Mouse (Mus musculus) heart, embryonic 12.5 days (tissue): ENCODE data around the gene Rtn3. TPM values are rescaled to one million over a fixed set of nuclear protein-coding genes. Genes with fewer than 3 reads are reported as not detected.
A peak's percentile ranks its signal among the peaks of the same experiment; 100 is the strongest.

Experiments used
- ATAC-seq: fragments of 200-750 bp; cut with Nextera tagmentation; 2 replicates; pipeline ENCODE4 v1.8.0; 2017; ENCODE audit warnings: moderate TSS enrichment, moderate library complexity; ENCODE audit not compliant: insufficient number of reproducible peaks, low FRiP score
- H3K27ac ChIP-seq: fragments of 300-500 bp; sonication (generic); 2 replicates; pipeline ENCODE4 v1.5.1; 2016; ENCODE audit warnings: mild to moderate bottlenecking, moderate library complexity; ENCODE audit not compliant: poor library complexity, severe bottlenecking
- H3K27me3 ChIP-seq: fragments of 300-500 bp; sonication (generic); replicated peaks from 2 replicates; pipeline ENCODE4 v1.6.1; 2016; ENCODE audit warnings: mild to moderate bottlenecking, moderate library complexity
- H3K36me3 ChIP-seq: fragments of 300-500 bp; sonication (generic); 2 replicates; pipeline ENCODE4 v1.6.1; 2016; ENCODE audit warnings: mild to moderate bottlenecking, moderate library complexity
- H3K4me1 ChIP-seq: fragments of 300-500 bp; sonication (generic); replicated peaks from 2 replicates; pipeline ENCODE4 v1.6.1; 2016; ENCODE audit warnings: mild to moderate bottlenecking
- H3K4me2 ChIP-seq: fragments of 300-500 bp; sonication (generic); 2 replicates; pipeline ENCODE4 v1.6.1; 2016; ENCODE audit warnings: mild to moderate bottlenecking, moderate library complexity
- H3K4me3 ChIP-seq: fragments of 300-500 bp; sonication (generic); 2 replicates; pipeline ENCODE4 v1.5.1; 2016; ENCODE audit warnings: mild to moderate bottlenecking
- H3K9ac ChIP-seq: fragments of 300-500 bp; sonication (generic); 2 replicates; pipeline ENCODE4 v1.6.1; 2016; ENCODE audit warnings: mild to moderate bottlenecking, moderate library complexity
- H3K9me3 ChIP-seq: fragments of 300-500 bp; sonication (generic); replicated peaks from 2 replicates; pipeline ENCODE4 v1.6.1; 2016; ENCODE audit warnings: mild to moderate bottlenecking, moderate library complexity
- WGBS: fragments of 180-500 bp; shearing (Covaris S2); methylation state at CpG from one replicate; pipeline ENCODE4 v1.1.7; 2016; 5-methylcytosine and 5-hydroxymethylcytosine counted together
- polyA plus RNA-seq: library from polyadenylated mRNA; unstranded; fragments of >200 nt; fragmentation: Nextera tagmentation; extraction: Ambion mirVana; gene quantifications from 2 replicates; pipeline ENCODE4 v1.2.1, GENCODE M21; 2016

Gene Rtn3
- polyA plus RNA-seq, 1 experiment from 2014 or later, result 158 TPM

GRCm38 (mm10) chr19:7421602-7422591 is 61.2 kb downstream of the Rtn3 start:
- 14% methylated on average over 48 of the region's 48 CpGs for WGBS
- peaks cover 61% of the 10 kb centered on the region for H3K4me1 ChIP-seq
- ATAC-seq, result peak; percentile 26
- H3K4me3 ChIP-seq, result peak overlapping the region; percentile 23
- H3K36me3 ChIP-seq, result peaks cover 57% of the 10 kb centered on the region
- H3K27me3 ChIP-seq, result no peaks in the 10 kb centered on the region
- peak overlapping the region; percentile 59 for H3K4me2 ChIP-seq
- H3K27ac ChIP-seq, result peak overlapping the region; percentile 56; the same call in 1 of the 2 replicates
- peak overlapping the region; percentile 57 for H3K9ac ChIP-seq
- no peaks in the 10 kb centered on the region for H3K9me3 ChIP-seq

GRCm38 (mm10) chr19:7420841-7421601 is 62.1 kb downstream of the Rtn3 start:
- WGBS, result 60% methylated on average over 27 of the region's 27 CpGs
- H3K36me3 ChIP-seq, result peaks cover 49% of the 10 kb centered on the region

DNA sequence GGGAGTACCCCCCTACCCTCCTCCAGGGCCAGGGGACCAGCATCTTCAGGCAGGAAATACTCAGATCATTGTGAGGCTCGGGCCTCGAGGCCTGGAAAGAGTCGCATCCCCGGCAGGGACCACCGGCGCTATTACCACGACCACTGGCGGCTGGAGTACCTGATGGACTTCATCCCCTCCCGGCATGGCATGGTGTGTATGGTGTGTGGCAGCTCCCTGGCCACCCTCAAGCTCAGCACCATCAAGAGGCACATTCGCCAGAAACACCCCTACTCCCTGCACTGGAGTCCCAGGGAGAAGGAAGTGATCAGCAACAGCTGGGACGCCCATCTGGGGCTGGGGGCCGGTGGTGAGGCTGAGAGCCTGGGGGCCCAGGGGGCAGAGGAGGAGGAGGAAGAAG is 63.0 kb downstream of the Rtn3 start:
- 66% methylated on average over 12 of the region's 12 CpGs for WGBS
- Histone ChIP-seq H3K9ac (peak overlapping the region; percentile 99; the same call in 1 of the 2 replicates), H3K27me3 (no peaks in the 10 kb centered on the region), H3K36me3 (peaks cover 44% of the 10 kb centered on the region), H3K4me1 (peaks cover 71% of the 10 kb centered on the region), H3K4me2 (peak overlapping the region; percentile 85; the same call in 1 of the 2 replicates), H3K4me3 (no peak overlapping the region), H3K9me3 (no peaks in the 10 kb centered on the region), H3K27ac (no peak overlapping the region)
- ATAC-seq, result no peak

More at GRCm38 (mm10) chr19:7420841-7421601, 62.1 kb downstream of the Rtn3 start:
- Histone ChIP-seq H3K9me3 (no peaks in the 10 kb centered on the region), H3K9ac (0 out of 2 replicates have a peak overlapping the region, but pooled peaks have one; percentile 57), H3K27me3 (no peaks in the 10 kb centered on the region), H3K4me1 (peaks cover 67% of the 10 kb centered on the region), H3K27ac (no peak overlapping the region), H3K4me3 (no peak overlapping the region), H3K4me2 (peak overlapping the region; percentile 59; the same call in 1 of the 2 replicates)
- no peak for ATAC-seq

DNA sequence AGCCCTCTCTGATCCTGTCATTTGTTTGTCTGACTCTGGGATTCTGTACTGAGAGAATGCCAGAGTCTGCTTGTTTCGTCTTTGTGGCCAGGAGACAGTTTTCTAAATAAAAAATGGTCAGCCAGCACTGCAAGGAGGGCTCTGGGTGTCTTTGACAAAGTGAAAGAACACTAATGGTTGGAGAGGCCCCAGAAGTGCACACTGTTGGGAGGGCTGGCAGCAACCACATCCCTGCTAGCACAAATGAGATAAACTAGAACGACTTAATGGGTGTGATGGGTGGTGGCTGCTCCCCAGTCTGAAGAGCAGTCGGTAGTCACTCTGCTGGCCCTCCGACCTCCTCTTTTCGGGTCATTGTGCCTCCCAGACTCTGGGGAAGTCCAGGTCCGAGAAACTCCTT is 63.9 kb downstream of the Rtn3 start:
- 16% methylated on average over 6 of the region's 6 CpGs for WGBS
- Histone ChIP-seq H3K4me3 (peak overlapping the region; percentile 97), H3K9me3 (no peaks in the 10 kb centered on the region), H3K36me3 (peaks cover 35% of the 10 kb centered on the region), H3K9ac (peak overlapping the region; percentile 99), H3K27me3 (no peaks in the 10 kb centered on the region), H3K27ac (no peak overlapping the region), H3K4me2 (peak overlapping the region; percentile 85), H3K4me1 (peaks cover 62% of the 10 kb centered on the region)
- ATAC-seq, result no peak

DNA sequence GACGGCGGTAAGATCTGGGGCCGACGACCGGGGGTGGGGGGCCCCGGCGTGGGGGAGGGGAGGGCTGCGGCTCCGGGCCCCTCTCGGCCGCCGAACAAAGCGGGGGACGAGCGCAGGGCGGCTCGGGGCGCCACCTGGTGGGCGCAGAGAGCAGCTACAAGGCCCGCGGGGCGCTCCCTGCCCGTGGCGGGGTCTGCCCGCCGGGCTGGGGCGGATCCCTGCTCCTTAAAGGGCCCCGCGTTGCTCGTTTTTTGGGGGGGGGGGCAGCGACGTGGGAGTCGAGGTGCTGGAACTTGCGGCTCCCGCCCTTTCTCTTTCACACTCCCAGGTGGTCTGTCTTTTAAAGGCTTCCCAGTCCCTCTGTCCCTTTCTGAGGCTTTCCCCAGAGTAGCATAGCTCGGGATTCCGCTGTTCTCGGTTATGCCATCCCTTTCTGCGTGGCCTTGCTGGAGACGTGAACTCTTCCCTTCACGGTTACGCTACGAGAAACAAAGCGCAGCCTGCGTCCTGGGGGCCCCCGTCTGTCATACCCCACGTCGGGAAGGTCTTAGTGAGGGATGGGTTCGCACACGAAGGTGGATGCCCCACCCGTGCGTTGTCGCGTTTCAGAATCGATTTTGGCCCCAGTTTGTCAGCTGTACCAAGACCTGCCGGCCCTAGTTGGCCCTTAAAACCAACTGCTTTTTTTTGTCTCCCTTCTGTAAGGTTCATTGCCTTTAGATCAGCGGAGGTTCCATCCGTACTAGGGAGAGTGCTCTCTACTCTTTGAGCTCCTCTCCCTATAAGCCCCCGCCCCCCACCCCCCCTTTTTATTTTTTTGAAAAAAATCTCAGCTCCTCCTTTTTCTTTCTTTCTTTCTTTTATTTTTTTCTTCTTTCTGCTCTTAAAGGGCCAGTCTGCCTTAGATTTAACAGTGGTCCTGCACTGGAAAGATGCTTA is 64.9 kb downstream of the Rtn3 start:
- Histone ChIP-seq H3K4me1 (peaks cover 52% of the 10 kb centered on the region), H3K27ac (peak overlapping the region; percentile 86)

GRCm38 (mm10) chr19:7416834-7417735 is 66.0 kb downstream of the Rtn3 start, which contains the start of gene 2700081O15Rik:
Gene 2700081O15Rik, plus strand, starts transcription at chr19:7417625.
- Histone ChIP-seq H3K27me3 (no peaks in the 10 kb centered on the region; the same call in 1 of the 2 replicates), H3K4me3 (peak within 1 kb of the TSS; percentile 97), H3K4me1 (peaks cover 41% of the 10 kb centered on the region), H3K9me3 (no peaks in the 10 kb centered on the region), H3K9ac (peak within 1 kb of the TSS; percentile 99), H3K27ac (peak within 1 kb of the TSS; percentile 86), H3K4me2 (peak within 1 kb of the TSS; percentile 85), H3K36me3 (peaks cover 18% of the 10 kb centered on the region)
- WGBS, result under 1% methylated on average over 100 of the region's 107 CpGs
- ATAC-seq, result peak; percentile 75

More for the DNA sequence above, 64.9 kb downstream of the Rtn3 start:
- Histone ChIP-seq H3K9ac (peak overlapping the region; percentile 99), H3K4me2 (peak overlapping the region; percentile 85), H3K27me3 (no peaks in the 10 kb centered on the region), H3K9me3 (no peaks in the 10 kb centered on the region), H3K4me3 (peak overlapping the region; percentile 97), H3K36me3 (peaks cover 29% of the 10 kb centered on the region)
- ATAC-seq, result peak; percentile 64
- WGBS, result under 1% methylated on average over 50 of the region's 59 CpGs

- Histone ChIP-seq H3K9ac (peak overlapping the region; percentile 99), H3K4me3 (peak overlapping the region; percentile 97), H3K4me2 (peak overlapping the region; percentile 85), H3K9me3 (no peaks in the 10 kb centered on the region), H3K36me3 (peaks cover 9% of the 10 kb centered on the region), H3K27me3 (no peaks in the 10 kb centered on the region; the same call in 1 of the 2 replicates), H3K4me1 (peaks cover 32% of the 10 kb centered on the region), H3K27ac (peak overlapping the region; percentile 86)
- WGBS, result 33% methylated on average over 22 of the region's 22 CpGs
- no peak for ATAC-seq
Observed at GRCm38 (mm10) chr19:7415916-7416833, 66.9 kb downstream of the Rtn3 start.

GRCm38 (mm10) chr19:7412361-7412760 is 70.7 kb downstream of the Rtn3 start:
- H3K4me1 ChIP-seq, result peaks cover 10% of the 10 kb centered on the region
- no peak overlapping the region for H3K27ac ChIP-seq
- ATAC-seq, result no peak
- no peaks in the 10 kb centered on the region for H3K36me3 ChIP-seq
- no peak overlapping the region for H3K9ac ChIP-seq
- H3K9me3 ChIP-seq, result no peaks in the 10 kb centered on the region
- WGBS, result 42% methylated on average over 2 of the region's 2 CpGs
- H3K4me2 ChIP-seq, result no peak overlapping the region
- H3K27me3 ChIP-seq, result no peaks in the 10 kb centered on the region; the same call in 1 of the 2 replicates
- H3K4me3 ChIP-seq, result no peak overlapping the region
